Mouse (Mus musculus) liver, adult 10 weeks (tissue): ENCODE measurements around the gene Nfasc. TPM values are rescaled to one million over a fixed set of nuclear protein-coding genes. Genes with fewer than 3 reads are reported as not detected.

ENCODE experiments used
- polyA plus RNA-seq: library from polyadenylated mRNA; stranded (reverse); fragments of 350-450 nt; fragmentation: Illumina TruSeq; extraction: RNeasy Lipid Tissue Mini Kit (QIAGEN cat#74804); gene quantifications from one replicate; pipeline ENCODE4 v1.2.3, GENCODE M21; 2014; ENCODE audit warnings: low read depth, low replicate concordance

Gene Nfasc
- polyA plus RNA-seq = not detected

GRCm38 (mm10) chr1:132741175-132741997, at the start of gene Nfasc:
Nfasc (minus strand) TSS chr1:132741797.

GRCm38 (mm10) chr1:132542762-132543306, 198.8 kb downstream of the Nfasc start, which contains the start of gene Cntn2:
Cntn2 (minus strand) TSS chr1:132543256.

Other genes starting within 250 kb of the Nfasc start
- gene Tmem81, start 235.6 kb downstream of the Nfasc start, polyA plus RNA-seq = 2.0 TPM
- gene Cntn2, start 198.5 kb downstream of the Nfasc start, polyA plus RNA-seq = not detected
- gene Lrrn2, start 138.5 kb upstream of the Nfasc start, polyA plus RNA-seq = not detected